Mouse (Mus musculus): ENCODE measurements around the gene Tmub2. TPM values are rescaled to one million over a fixed set of nuclear protein-coding genes. Genes with fewer than 3 reads are reported as not detected.

Gene Tmub2
- 49.8 and 55.9 TPM in 2 replicates for polyA plus RNA-seq (2014; fragmentation: Nextera tagmentation; extraction: Ambion mirVana)

GRCm38 (mm10) chr11:102284501-102285094 is at the start of gene Tmub2:
TSS of gene Tmub2 (plus strand) at chr11:102284931.
- Histone ChIP-seq H3K4me3 (ENCODE audit: low read depth, low read length) (peak within 1 kb of the TSS; percentile 72), H3K36me3 (ENCODE audit: control insufficient read depth, insufficient read depth, low read length) (peaks cover 23% of the 10 kb centered on the region), H3K27me3 (replicated peaks; ENCODE audit: control insufficient read depth, insufficient read depth, low read length) (no peaks in the 10 kb centered on the region), H3K9me3 (ENCODE audit: control insufficient read depth, low read length) (no peaks in the 10 kb centered on the region), H3K4me2 (ENCODE audit: low read depth, low read length) (peak within 1 kb of the TSS; percentile 82), H3K4me1 (ENCODE audit: control insufficient read depth, insufficient read depth, low read length) (peaks cover 10% of the 10 kb centered on the region), H3K27ac (replicated peaks; ENCODE audit: low read depth, low read length) (peak within 1 kb of the TSS; percentile 70), H3K9ac (ENCODE audit: low read depth, low read length) (peak within 1 kb of the TSS; percentile 84)
- peak; percentile 90 for ATAC-seq (ENCODE audit: low read depth)
- under 1% methylated on average over 32 of the region's 32 CpGs for WGBS
- peak; percentile 100 for DNase-seq (ENCODE audit: low spot score)

DNA sequence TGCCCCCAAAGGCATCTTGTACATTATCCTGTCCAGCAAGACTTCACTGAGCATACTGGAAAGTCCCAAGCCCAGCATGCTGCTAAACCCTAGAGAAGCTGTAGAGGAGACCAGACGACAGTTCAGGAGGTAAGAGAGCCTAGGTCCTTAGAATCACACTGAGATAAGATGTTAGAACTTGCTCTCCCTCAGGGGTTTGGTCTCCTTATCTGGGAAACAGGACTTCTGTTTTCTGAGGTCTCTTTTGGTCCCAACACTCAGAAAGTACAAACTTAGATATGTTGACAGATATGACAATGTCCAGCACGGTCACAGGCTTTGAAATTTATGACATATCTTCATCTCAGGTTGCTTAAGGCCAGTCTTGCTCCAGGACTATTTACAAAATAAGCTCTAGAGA is 48.7 kb upstream of the Tmub2 start:
- H3K9ac ChIP-seq (ENCODE audit: low read depth, low read length): no peak overlapping the region
- H3K4me3 ChIP-seq (ENCODE audit: low read depth, low read length): no peak overlapping the region
- H3K9me3 ChIP-seq (ENCODE audit: control insufficient read depth, low read length): no peaks in the 10 kb centered on the region
- H3K27ac ChIP-seq (replicated peaks; ENCODE audit: low read depth, low read length): no peak overlapping the region
- H3K36me3 ChIP-seq (ENCODE audit: control insufficient read depth, insufficient read depth, low read length): no peaks in the 10 kb centered on the region
- ATAC-seq (ENCODE audit: low read depth) (no peak), DNase-seq (ENCODE audit: low spot score) (no peak)
- no peaks in the 10 kb centered on the region for H3K4me1 ChIP-seq (ENCODE audit: control insufficient read depth, insufficient read depth, low read length)
- H3K4me2 ChIP-seq (ENCODE audit: low read depth, low read length): no peak overlapping the region
- no peaks in the 10 kb centered on the region for H3K27me3 ChIP-seq (replicated peaks; ENCODE audit: control insufficient read depth, insufficient read depth, low read length)
- WGBS: 66% methylated on average over 2 of the region's 2 CpGs

DNA sequence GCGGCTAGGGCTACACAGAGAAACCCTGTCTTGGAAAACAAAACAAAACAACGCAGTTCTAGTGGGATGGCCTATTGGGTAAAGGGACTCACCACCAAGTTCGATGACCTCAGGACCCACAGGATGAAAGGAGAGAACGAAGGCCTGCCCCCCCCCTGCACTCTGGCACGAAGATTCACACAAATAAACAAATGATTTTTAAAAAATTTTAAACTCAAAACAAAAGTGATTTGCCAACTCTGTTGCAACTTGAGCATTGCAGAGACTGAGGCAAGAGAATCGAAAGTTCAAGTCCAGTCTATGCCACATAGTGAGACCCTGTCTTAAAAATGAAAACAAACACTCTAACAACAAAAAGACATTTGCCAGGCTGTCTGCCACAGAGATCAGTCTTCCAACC is 44.1 kb upstream of the Tmub2 start:
- WGBS: 83% methylated on average over 6 of the region's 6 CpGs
- ATAC-seq (ENCODE audit: low read depth) (no peak), DNase-seq (ENCODE audit: low spot score) (no peak)
- Histone ChIP-seq H3K4me2 (ENCODE audit: low read depth, low read length) (no peak overlapping the region), H3K4me1 (ENCODE audit: control insufficient read depth, insufficient read depth, low read length) (peaks cover 7% of the 10 kb centered on the region; the same call in 1 of the 2 replicates), H3K36me3 (ENCODE audit: control insufficient read depth, insufficient read depth, low read length) (no peaks in the 10 kb centered on the region), H3K9ac (ENCODE audit: low read depth, low read length) (no peak overlapping the region), H3K27ac (replicated peaks; ENCODE audit: low read depth, low read length) (no peak overlapping the region), H3K4me3 (ENCODE audit: low read depth, low read length) (no peak overlapping the region), H3K9me3 (ENCODE audit: control insufficient read depth, low read length) (no peaks in the 10 kb centered on the region), H3K27me3 (replicated peaks; ENCODE audit: control insufficient read depth, insufficient read depth, low read length) (no peaks in the 10 kb centered on the region)

GRCm38 (mm10) chr11:102241246-102241645 is 43.5 kb upstream of the Tmub2 start:
- no peak for ATAC-seq (ENCODE audit: low read depth)
- no peak overlapping the region for H3K4me3 ChIP-seq (ENCODE audit: low read depth, low read length)
- 81% methylated on average over 5 of the region's 5 CpGs for WGBS

GRCm38 (mm10) chr11:102241874-102242273 is 42.9 kb upstream of the Tmub2 start:
- no peak overlapping the region for H3K4me2 ChIP-seq (ENCODE audit: low read depth, low read length)
- no peak overlapping the region for H3K9ac ChIP-seq (ENCODE audit: low read depth, low read length)
- WGBS: 54% methylated on average over 5 of the region's 5 CpGs
- no peak for ATAC-seq (ENCODE audit: low read depth)
- no peak for DNase-seq (ENCODE audit: low spot score)
- no peak overlapping the region for H3K27ac ChIP-seq (replicated peaks; ENCODE audit: low read depth, low read length)
- no peaks in the 10 kb centered on the region for H3K9me3 ChIP-seq (ENCODE audit: control insufficient read depth, low read length)
- peaks cover 16% of the 10 kb centered on the region; the same call in 1 of the 2 replicates for H3K4me1 ChIP-seq (ENCODE audit: control insufficient read depth, insufficient read depth, low read length)
- no peaks in the 10 kb centered on the region for H3K36me3 ChIP-seq (ENCODE audit: control insufficient read depth, insufficient read depth, low read length)
- no peak overlapping the region for H3K4me3 ChIP-seq (ENCODE audit: low read depth, low read length)
- no peaks in the 10 kb centered on the region for H3K27me3 ChIP-seq (replicated peaks; ENCODE audit: control insufficient read depth, insufficient read depth, low read length)

More at GRCm38 (mm10) chr11:102241246-102241645, 43.5 kb upstream of the Tmub2 start:
- Histone ChIP-seq H3K9ac (ENCODE audit: low read depth, low read length) (no peak overlapping the region), H3K36me3 (ENCODE audit: control insufficient read depth, insufficient read depth, low read length) (no peaks in the 10 kb centered on the region), H3K9me3 (ENCODE audit: control insufficient read depth, low read length) (no peaks in the 10 kb centered on the region), H3K4me1 (ENCODE audit: control insufficient read depth, insufficient read depth, low read length) (peaks cover 14% of the 10 kb centered on the region; the same call in 1 of the 2 replicates), H3K27ac (replicated peaks; ENCODE audit: low read depth, low read length) (no peak overlapping the region), H3K4me2 (ENCODE audit: low read depth, low read length) (no peak overlapping the region), H3K27me3 (replicated peaks; ENCODE audit: control insufficient read depth, insufficient read depth, low read length) (no peaks in the 10 kb centered on the region)
- DNase-seq (ENCODE audit: low spot score): no peak

DNA sequence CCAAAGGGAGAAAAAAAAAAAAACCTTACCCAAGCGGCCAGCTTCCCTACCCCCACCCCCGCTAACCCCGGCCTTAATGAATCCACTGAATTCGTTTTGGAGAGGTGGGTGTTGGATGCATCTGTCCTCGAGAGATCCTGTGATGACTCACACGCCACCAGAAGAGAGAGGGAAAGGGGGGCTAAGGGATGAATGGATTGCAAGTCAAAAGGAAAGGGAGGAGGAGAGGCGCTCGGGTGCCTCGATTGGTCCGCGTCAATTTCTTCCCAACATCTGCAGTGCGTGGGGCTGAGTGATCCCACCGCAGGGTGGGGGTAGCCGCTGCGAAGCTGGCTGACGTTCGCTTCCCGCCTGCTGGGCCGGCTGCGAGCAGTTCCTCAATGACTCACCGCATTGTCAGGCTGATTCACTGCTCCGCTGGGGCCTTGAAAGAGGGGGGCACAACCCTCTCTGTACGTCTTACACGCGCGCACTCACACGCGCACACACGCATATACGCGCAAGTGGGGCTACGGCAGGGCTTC is 39.7 kb upstream of the Tmub2 start:
- Histone ChIP-seq H3K4me1 (ENCODE audit: control insufficient read depth, insufficient read depth, low read length) (peaks cover 16% of the 10 kb centered on the region; the same call in 1 of the 2 replicates), H3K27me3 (replicated peaks; ENCODE audit: control insufficient read depth, insufficient read depth, low read length) (no peaks in the 10 kb centered on the region), H3K4me3 (ENCODE audit: low read depth, low read length) (peak overlapping the region; percentile 31), H3K9ac (ENCODE audit: low read depth, low read length) (peak overlapping the region; percentile 43), H3K4me2 (ENCODE audit: low read depth, low read length) (peak overlapping the region; percentile 56), H3K27ac (replicated peaks; ENCODE audit: low read depth, low read length) (peak overlapping the region; percentile 86), H3K36me3 (ENCODE audit: control insufficient read depth, insufficient read depth, low read length) (no peaks in the 10 kb centered on the region), H3K9me3 (ENCODE audit: control insufficient read depth, low read length) (no peaks in the 10 kb centered on the region)
- DNase-seq (ENCODE audit: low spot score): peak; percentile 95
- WGBS: under 1% methylated on average over 32 of the region's 32 CpGs
- ATAC-seq (ENCODE audit: low read depth): peak; percentile 89

GRCm38 (mm10) chr11:102245581-102246272 is 39.0 kb upstream of the Tmub2 start:
- H3K36me3 ChIP-seq (ENCODE audit: control insufficient read depth, insufficient read depth, low read length): no peaks in the 10 kb centered on the region
- peak overlapping the region; percentile 86 for H3K27ac ChIP-seq (replicated peaks; ENCODE audit: low read depth, low read length)
- peak overlapping the region; percentile 31 for H3K4me3 ChIP-seq (ENCODE audit: low read depth, low read length)
- no peaks in the 10 kb centered on the region for H3K27me3 ChIP-seq (replicated peaks; ENCODE audit: control insufficient read depth, insufficient read depth, low read length)
- no peaks in the 10 kb centered on the region for H3K9me3 ChIP-seq (ENCODE audit: control insufficient read depth, low read length)
- WGBS: 29% methylated on average over 14 of the region's 14 CpGs
- peak overlapping the region; percentile 43 for H3K9ac ChIP-seq (ENCODE audit: low read depth, low read length)
- peaks cover 16% of the 10 kb centered on the region; the same call in 1 of the 2 replicates for H3K4me1 ChIP-seq (ENCODE audit: control insufficient read depth, insufficient read depth, low read length)
- peak overlapping the region; percentile 56 for H3K4me2 ChIP-seq (ENCODE audit: low read depth, low read length)
- ATAC-seq (ENCODE audit: low read depth) (peak; percentile 47), DNase-seq (ENCODE audit: low spot score) (peak; percentile 82)

- H3K4me2 ChIP-seq (ENCODE audit: low read depth, low read length): peak overlapping the region; percentile 56
- no peaks in the 10 kb centered on the region for H3K9me3 ChIP-seq (ENCODE audit: control insufficient read depth, low read length)
- peak overlapping the region; percentile 10; the same call in 1 of the 2 replicates for H3K9ac ChIP-seq (ENCODE audit: low read depth, low read length)
- peak overlapping the region; percentile 86 for H3K27ac ChIP-seq (replicated peaks; ENCODE audit: low read depth, low read length)
- no peak overlapping the region for H3K4me3 ChIP-seq (ENCODE audit: low read depth, low read length)
- WGBS: 49% methylated on average over 6 of the region's 6 CpGs
- 0 out of 2 replicates have a peak, but pooled peaks cover 2% of the 10 kb centered on the region for H3K36me3 ChIP-seq (ENCODE audit: control insufficient read depth, insufficient read depth, low read length)
- ATAC-seq (ENCODE audit: low read depth): no peak
- no peak for DNase-seq (ENCODE audit: low spot score)
- H3K4me1 ChIP-seq (ENCODE audit: control insufficient read depth, insufficient read depth, low read length): peaks cover 16% of the 10 kb centered on the region; the same call in 1 of the 2 replicates
- H3K27me3 ChIP-seq (replicated peaks; ENCODE audit: control insufficient read depth, insufficient read depth, low read length): no peaks in the 10 kb centered on the region
Measured at GRCm38 (mm10) chr11:102246273-102246635, 38.5 kb upstream of the Tmub2 start.
